In the genomic region with DNA sequence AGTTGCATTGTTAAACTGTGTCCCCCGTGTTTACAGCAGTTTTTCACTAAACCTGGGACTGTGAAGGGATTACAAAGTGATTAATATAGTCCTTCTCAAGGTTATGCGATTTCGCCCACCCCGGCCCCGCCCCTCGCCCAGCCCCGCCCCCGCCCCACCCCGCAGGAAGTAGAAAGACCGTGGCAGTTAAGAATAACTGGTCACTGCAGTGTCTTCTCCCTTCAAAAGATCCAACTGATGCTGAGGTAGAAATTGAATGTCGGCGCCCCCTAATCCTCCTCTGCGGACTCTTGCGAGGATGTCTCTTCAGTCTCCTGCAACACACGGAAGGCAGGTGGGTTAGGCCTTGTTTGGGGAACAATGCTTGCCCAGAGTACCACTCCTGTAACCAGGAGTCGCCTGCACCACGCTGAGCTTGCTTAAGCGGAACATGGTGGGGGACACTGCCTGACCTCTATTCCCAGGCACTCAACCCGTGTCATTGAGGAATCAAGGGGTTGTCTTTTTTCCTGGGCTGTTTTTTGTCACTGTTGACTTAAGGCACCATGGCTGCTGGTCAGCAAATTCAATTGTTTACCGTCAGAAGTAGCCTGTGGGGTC, we compare ENCODE assay signal across 16 mouse cellular contexts.
A peak's percentile ranks its signal among the peaks of the same experiment; 100 is the strongest.
DNase-seq lines count a peak whose midpoint lies in the region; ATAC-seq and TF ChIP-seq lines count a peak whose summit lies in the region.
"Had no signal": no experiment of that assay in that cellular context is flagged by ENCODE, and none has a peak within 500 bp of the region (broad histone marks: within the 10 kb centered on the region; RNA-seq: fewer than 3 reads in every experiment).

No protein-coding gene starts in this region.

- WGBS in kidney, embryonic 14.5 days: 54% methylated on average over 20 of the region's 20 CpGs
- 43% methylated on average over 20 of the region's 20 CpGs for WGBS in kidney, adult 2 months
- WGBS in intestine, embryonic 15.5 days: 57% methylated on average over 20 of the region's 20 CpGs
- 44% methylated on average over 20 of the region's 20 CpGs for WGBS in liver, embryonic 15.5 days (ENCODE audit: insufficient replicate concordance)
- 64% methylated on average over 20 of the region's 20 CpGs for WGBS in midbrain, embryonic 10.5 days

- H3K27me3 ChIP-seq in kidney, embryonic 14.5 days (ENCODE audit: control insufficient read depth, insufficient read depth, low read length): no peaks in the 10 kb centered on the region
- no peaks in the 10 kb centered on the region for H3K27me3 ChIP-seq in kidney, adult 2 months (replicated peaks; ENCODE audit: control insufficient read depth, insufficient read depth, low read length)
- H3K27me3 ChIP-seq in intestine, embryonic 15.5 days (replicated peaks): no peaks in the 10 kb centered on the region
- H3K27me3 ChIP-seq in liver, embryonic 15.5 days: no peaks in the 10 kb centered on the region
- no peaks in the 10 kb centered on the region for H3K27me3 ChIP-seq in midbrain, embryonic 10.5 days (ENCODE audit: low read depth, poor library complexity, severe bottlenecking)
- H3K27me3 ChIP-seq: lung, embryonic 15.5 days; midbrain, embryonic 12.5 days; neural tube, embryonic 12.5 days had no signal

- no peak for DNase-seq in kidney, adult 2 months
- DNase-seq in midbrain, embryonic 10.5 days (ENCODE audit: low spot score): no peak
- DNase-seq in right cerebral cortex, postnatal 14 days: no peak
- DNase-seq: cerebellum, postnatal 14 days; heart, postnatal 10 days; retina, postnatal 1 day; thymus, adult 2 months had no signal

- peaks cover 9% of the 10 kb centered on the region; the same call in 1 of the 2 replicates for H3K36me3 ChIP-seq in kidney, embryonic 14.5 days (ENCODE audit: control insufficient read depth, insufficient read depth, low read length)
- no peaks in the 10 kb centered on the region for H3K36me3 ChIP-seq in kidney, adult 2 months (ENCODE audit: control insufficient read depth, insufficient read depth, low read length)
- H3K36me3 ChIP-seq in intestine, embryonic 15.5 days: 0 out of 2 replicates have a peak, but pooled peaks cover 3% of the 10 kb centered on the region
- H3K36me3 ChIP-seq in liver, embryonic 15.5 days (replicated peaks): no peaks in the 10 kb centered on the region
- peaks cover 48% of the 10 kb centered on the region for H3K36me3 ChIP-seq in midbrain, embryonic 10.5 days
- H3K36me3 ChIP-seq: lung, embryonic 15.5 days; midbrain, embryonic 12.5 days; neural tube, embryonic 12.5 days had no signal

- peak overlapping the region; percentile 52; the same call in 1 of the 2 replicates for H3K27ac ChIP-seq in kidney, embryonic 14.5 days (ENCODE audit: low read depth, low read length)
- no peak overlapping the region for H3K27ac ChIP-seq in kidney, adult 2 months (ENCODE audit: insufficient read depth, low read depth, low read length)
- 0 out of 2 replicates have a peak overlapping the region, but pooled peaks have one; percentile 79 for H3K27ac ChIP-seq in intestine, embryonic 15.5 days
- no peak overlapping the region for H3K27ac ChIP-seq in liver, embryonic 15.5 days (replicated peaks)
- H3K27ac ChIP-seq in midbrain, embryonic 10.5 days (replicated peaks): no peak overlapping the region
- H3K27ac ChIP-seq: hindbrain, postnatal 0 days; lung, embryonic 15.5 days; midbrain, embryonic 12.5 days; neural tube, embryonic 12.5 days had no signal

- no peaks in the 10 kb centered on the region for H3K9me3 ChIP-seq in kidney, embryonic 14.5 days (ENCODE audit: control insufficient read depth, low read length)
- no peaks in the 10 kb centered on the region for H3K9me3 ChIP-seq in intestine, embryonic 15.5 days
- H3K9me3 ChIP-seq in liver, embryonic 15.5 days (replicated peaks): no peaks in the 10 kb centered on the region
- no peaks in the 10 kb centered on the region for H3K9me3 ChIP-seq in midbrain, embryonic 10.5 days (replicated peaks)
- H3K9me3 ChIP-seq: lung, embryonic 15.5 days; midbrain, embryonic 12.5 days; neural tube, embryonic 12.5 days had no signal

- no peak for TF ChIP-seq POLR2A in kidney, adult 2 months (IDR thresholded peaks at IDR 0.05; ENCODE audit: low read depth, low read length)

- H3K4me2 ChIP-seq in kidney, embryonic 14.5 days (replicated peaks; ENCODE audit: low read depth, low read length): peak overlapping the region; percentile 9; the same call in 1 of the 2 replicates
- H3K4me2 ChIP-seq in intestine, embryonic 15.5 days (replicated peaks): no peak overlapping the region; the same call in 1 of the 2 replicates
- H3K4me2 ChIP-seq in liver, embryonic 15.5 days: peak overlapping the region; percentile 52
- H3K4me2 ChIP-seq: lung, embryonic 15.5 days; midbrain, embryonic 12.5 days; neural tube, embryonic 12.5 days had no signal

- peak overlapping the region; percentile 25; the same call in 1 of the 2 replicates for H3K4me3 ChIP-seq in kidney, embryonic 14.5 days (ENCODE audit: low read length)
- no peak overlapping the region for H3K4me3 ChIP-seq in kidney, adult 2 months (ENCODE audit: insufficient read depth, low read depth, low read length)
- no peak overlapping the region for H3K4me3 ChIP-seq in intestine, embryonic 15.5 days (replicated peaks)
- H3K4me3 ChIP-seq in liver, embryonic 15.5 days (replicated peaks): peak overlapping the region; percentile 47
- no peak overlapping the region for H3K4me3 ChIP-seq in midbrain, embryonic 10.5 days
- H3K4me3 ChIP-seq: lung, embryonic 15.5 days; midbrain, embryonic 12.5 days; neural tube, embryonic 12.5 days had no signal

- no peak for ATAC-seq in kidney, embryonic 14.5 days (ENCODE audit: low FRiP score, low TSS enrichment)
- ATAC-seq in common myeloid progenitor, adult 5-6 weeks (replicated peaks; ENCODE audit: low read depth, poor library complexity, severe bottlenecking): peak; percentile 12; the same call in 1 of the 2 replicates
- ATAC-seq in intestine, embryonic 15.5 days: no peak
- peak; percentile 52; the same call in 1 of the 2 replicates for ATAC-seq in liver, embryonic 15.5 days (ENCODE audit: insufficient read depth)
- ATAC-seq: activated CD4-positive, CD25-positive, alpha-beta regulatory T cell, adult 4 months; hindbrain, postnatal 0 days had no signal

- H3K9ac ChIP-seq in kidney, embryonic 14.5 days (ENCODE audit: low read depth, low read length): peak overlapping the region; percentile 25; the same call in 1 of the 2 replicates
- no peak overlapping the region for H3K9ac ChIP-seq in intestine, embryonic 15.5 days
- no peak overlapping the region for H3K9ac ChIP-seq in liver, embryonic 15.5 days
- H3K9ac ChIP-seq: lung, embryonic 15.5 days; midbrain, embryonic 12.5 days; neural tube, embryonic 12.5 days had no signal

- H3K4me1 ChIP-seq in kidney, embryonic 14.5 days (ENCODE audit: control insufficient read depth, insufficient read depth, low read length): peaks cover 44% of the 10 kb centered on the region
- H3K4me1 ChIP-seq in kidney, adult 2 months (ENCODE audit: control insufficient read depth, insufficient read depth, low read length): no peaks in the 10 kb centered on the region
- peaks cover 31% of the 10 kb centered on the region for H3K4me1 ChIP-seq in intestine, embryonic 15.5 days (replicated peaks)
- 0 out of 2 replicates have a peak, but pooled peaks cover 5% of the 10 kb centered on the region for H3K4me1 ChIP-seq in liver, embryonic 15.5 days (replicated peaks)
- peaks cover 33% of the 10 kb centered on the region for H3K4me1 ChIP-seq in midbrain, embryonic 10.5 days

- TF ChIP-seq CTCF in kidney, adult 2 months (conservative IDR thresholded peaks at IDR 0.05; ENCODE audit: insufficient read depth, insufficient read length, low read depth, low read length): no peak

Comparison
In these comparisons a context has a peak if more than half of its experiments do, and no peak if none do; other contexts are left out.
1. H3K27ac ChIP-seq: peak in kidney, embryonic 14.5 days (single experiment) and intestine, embryonic 15.5 days (single experiment); none in kidney, adult 2 months (single experiment), liver, embryonic 15.5 days (single experiment) and midbrain, embryonic 10.5 days (single experiment).
2. H3K4me3 ChIP-seq: peak in kidney, embryonic 14.5 days (single experiment) and liver, embryonic 15.5 days (single experiment); none in kidney, adult 2 months (single experiment), intestine, embryonic 15.5 days (single experiment) and midbrain, embryonic 10.5 days (single experiment).
3. ATAC-seq: peak in common myeloid progenitor, adult 5-6 weeks (single experiment) and liver, embryonic 15.5 days (single experiment); none in kidney, embryonic 14.5 days (single experiment) and intestine, embryonic 15.5 days (single experiment).